Mouse (Mus musculus) thymus, adult 2 months (tissue): Measurements from ENCODE around the gene Bmp3. TPM values are rescaled to one million over a fixed set of nuclear protein-coding genes. Genes with fewer than 3 reads are reported as not detected.

ENCODE experiments used
- DNase-seq: peaks from one replicate; pipeline ENCODE4 v3.0.0; 2021
- H3K27ac ChIP-seq: fragments of 200-500 bp; 2 replicates; pipeline ENCODE4 v1.5.1; 2012; ENCODE audit warnings: low read length, control low read depth; ENCODE audit not compliant: control insufficient read depth, insufficient read depth
- H3K27me3 ChIP-seq: fragments of 200-500 bp; 2 replicates; pipeline ENCODE4 v1.6.1; 2012; ENCODE audit warnings: mild to moderate bottlenecking, low read length, moderate library complexity, mixed read lengths; ENCODE audit not compliant: control insufficient read depth, insufficient read depth
- H3K36me3 ChIP-seq: fragments of 200-500 bp; 2 replicates; pipeline ENCODE4 v1.6.1; 2012; ENCODE audit warnings: mild to moderate bottlenecking, low read length, moderate library complexity; ENCODE audit not compliant: control insufficient read depth, insufficient read depth
- H3K4me1 ChIP-seq: fragments of 200-500 bp; replicated peaks from 2 replicates; pipeline ENCODE4 v1.6.1; 2012; ENCODE audit warnings: low read length; ENCODE audit not compliant: control insufficient read depth, insufficient read depth
- H3K4me3 ChIP-seq: fragments of 200-500 bp; 2 replicates; pipeline ENCODE4 v1.5.1; 2012; ENCODE audit warnings: mild to moderate bottlenecking, low read length, control low read depth, moderate library complexity; ENCODE audit not compliant: control insufficient read depth, insufficient read depth
- CTCF ChIP-seq: fragments of 200-500 bp; IDR thresholded peaks from 2 replicates; pipeline ENCODE4 v1.5.1; 2012; ENCODE audit warnings: mild to moderate bottlenecking, control low read depth, low read length, moderate library complexity, borderline replicate concordance; ENCODE audit not compliant: control insufficient read depth, poor library complexity, insufficient read depth; ENCODE audit errors: extremely low read depth
- POLR2A ChIP-seq: fragments of 200-500 bp; IDR thresholded peaks from 2 replicates; pipeline ENCODE4 v1.6.1; 2012; ENCODE audit warnings: mild to moderate bottlenecking, low read length, control low read depth, moderate library complexity; ENCODE audit not compliant: control insufficient read depth, poor library complexity, insufficient read depth; ENCODE audit errors: extremely low read depth
- WGBS: fragments of 180-500 bp; shearing (Covaris S2); methylation state at CpG from one replicate; pipeline ENCODE4 v1.1.7; 2018; 5-methylcytosine and 5-hydroxymethylcytosine counted together
- polyA plus RNA-seq: library from polyadenylated mRNA; depleted of rRNA; stranded (reverse); fragments of >200 nt; gene quantifications from 2 replicates; pipeline ENCODE4 v1.2.3, GENCODE M21; 2012; rRNA removed

Bmp3 gene
- polyA plus RNA-seq, 1 experiment = 1.8 TPM

GRCm38 (mm10) chr5:98897946-98898345 is 43.7 kb downstream of the Bmp3 start:
- TF ChIP-seq CTCF (no peak), POLR2A (no peak)
- H3K27ac ChIP-seq = no peak overlapping the region
- no peaks in the 10 kb centered on the region for H3K36me3 ChIP-seq
- no peaks in the 10 kb centered on the region for H3K27me3 ChIP-seq
- no peak for DNase-seq
- H3K4me1 ChIP-seq = no peaks in the 10 kb centered on the region
- no peak overlapping the region for H3K4me3 ChIP-seq

GRCm38 (mm10) chr5:98900926-98901325 is 46.7 kb downstream of the Bmp3 start:
- Histone ChIP-seq H3K27me3 (no peaks in the 10 kb centered on the region), H3K4me1 (no peaks in the 10 kb centered on the region), H3K27ac (no peak overlapping the region), H3K36me3 (no peaks in the 10 kb centered on the region), H3K4me3 (no peak overlapping the region)
- TF ChIP-seq POLR2A = no peak
- TF ChIP-seq CTCF = no peak
- 87% methylated on average over 5 of the region's 5 CpGs for WGBS
- DNase-seq = no peak

- no peaks in the 10 kb centered on the region for H3K36me3 ChIP-seq
- H3K27ac ChIP-seq = no peak overlapping the region
- H3K27me3 ChIP-seq = no peaks in the 10 kb centered on the region
- WGBS = 71% methylated on average over 4 of the region's 4 CpGs
- TF ChIP-seq POLR2A = no peak
- DNase-seq = no peak
- H3K4me1 ChIP-seq = no peaks in the 10 kb centered on the region
- H3K4me3 ChIP-seq = no peak overlapping the region
Measured at GRCm38 (mm10) chr5:98902339-98902738, 48.1 kb downstream of the Bmp3 start.

- no peaks in the 10 kb centered on the region for H3K27me3 ChIP-seq
- H3K4me3 ChIP-seq = no peak overlapping the region
- H3K36me3 ChIP-seq = no peaks in the 10 kb centered on the region
- no peak overlapping the region for H3K27ac ChIP-seq
- 94% methylated on average over 5 of the region's 5 CpGs for WGBS
- no peaks in the 10 kb centered on the region for H3K4me1 ChIP-seq
- TF ChIP-seq POLR2A = no peak
- no peak for TF ChIP-seq CTCF
- no peak for DNase-seq
Measured at GRCm38 (mm10) chr5:98918716-98919115, 64.5 kb downstream of the Bmp3 start.

- Histone ChIP-seq H3K27me3 (no peaks in the 10 kb centered on the region), H3K36me3 (no peaks in the 10 kb centered on the region), H3K4me1 (no peaks in the 10 kb centered on the region), H3K27ac (no peak overlapping the region), H3K4me3 (no peak overlapping the region)
- 83% methylated on average over 1 of the region's 1 CpGs for WGBS
- no peak for TF ChIP-seq POLR2A
- TF ChIP-seq CTCF = no peak
- no peak for DNase-seq
Measured at GRCm38 (mm10) chr5:98921608-98922007, 67.4 kb downstream of the Bmp3 start.

- Histone ChIP-seq H3K4me3 (no peak overlapping the region), H3K27me3 (no peaks in the 10 kb centered on the region), H3K27ac (no peak overlapping the region), H3K36me3 (no peaks in the 10 kb centered on the region), H3K4me1 (no peaks in the 10 kb centered on the region)
- 95% methylated on average over 3 of the region's 3 CpGs for whole genome bisulfite sequencing
- DNase-seq = no peak
- TF ChIP-seq CTCF (no peak), POLR2A (no peak)
Measured at GRCm38 (mm10) chr5:98922921-98923320, 68.7 kb downstream of the Bmp3 start.

Other genes starting within 250 kb of the Bmp3 start
- gene Prkg2, start 182.9 kb downstream of the Bmp3 start, polyA plus RNA-seq = 0.13 and 0.15 TPM in 2 replicates